Mouse (Mus musculus): ENCODE measurements around the gene Tspan11. TPM values are rescaled to one million over a fixed set of nuclear protein-coding genes. Genes with fewer than 3 reads are reported as not detected.

The Tspan11 gene
- total and polyA plus RNA-seq, 2 experiments from 2014 or later = 3.6 to 5.6 TPM

DNA sequence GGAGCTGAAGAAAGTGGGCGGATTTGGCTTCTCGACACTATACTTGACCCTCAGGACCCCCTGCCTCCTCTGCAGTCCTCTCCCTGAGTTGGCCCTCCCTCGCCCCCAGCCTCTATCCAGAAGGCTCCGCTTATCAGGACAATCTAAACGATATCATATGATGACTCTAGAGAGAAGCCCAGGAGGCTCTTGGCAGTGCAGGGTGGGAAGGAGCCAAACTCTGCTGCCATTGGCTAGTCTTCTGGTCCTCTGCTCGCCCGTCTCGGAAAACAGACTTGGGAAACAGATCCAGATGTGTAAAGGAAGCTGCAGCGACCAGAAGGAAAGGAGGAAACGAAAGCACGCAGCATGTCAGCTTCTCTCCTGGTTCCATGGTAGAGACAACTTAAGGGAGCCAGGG, 11.5 kb upstream of the Tspan11 start:
- no peak for ATAC-seq

DNA sequence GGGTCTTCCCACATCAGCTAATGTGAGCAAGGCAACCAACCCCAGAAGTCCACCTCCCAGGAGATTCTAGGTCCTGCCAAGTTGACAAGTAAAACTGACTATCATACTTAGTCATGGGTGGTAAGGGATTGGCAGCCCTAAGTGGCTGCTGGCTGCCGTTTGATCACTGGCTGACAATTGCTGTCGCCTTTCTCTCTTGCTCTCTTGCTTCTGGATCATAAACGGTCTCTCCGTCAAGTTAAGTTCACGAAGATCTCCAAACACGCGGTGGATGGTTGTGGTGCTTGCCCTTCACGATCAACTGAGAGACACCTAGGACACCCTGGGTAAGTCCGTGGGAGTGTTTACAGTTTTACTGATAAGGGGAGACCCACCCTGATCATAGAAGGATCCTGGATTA, 11.0 kb upstream of the Tspan11 start:
- no peak overlapping the region for H3K4me3 ChIP-seq (ENCODE audit: low read length)
- DNase-seq (ENCODE audit: low spot score) (no peak), ATAC-seq (0 out of 2 replicates have a peak, but pooled peaks have one; percentile 44)
- WGBS = 74% methylated on average over 9 of the region's 9 CpGs
- H3K36me3 ChIP-seq (ENCODE audit: insufficient read depth, low read length) = no peaks in the 10 kb centered on the region
- H3K9me3 ChIP-seq (ENCODE audit: low read length) = no peaks in the 10 kb centered on the region
- no peak overlapping the region for H3K27ac ChIP-seq
- H3K9ac ChIP-seq (replicated peaks; ENCODE audit: low read length) = no peak overlapping the region
- TF ChIP-seq CTCF (IDR thresholded peaks at IDR 0.05; ENCODE audit: low read depth) = no peak
- H3K4me1 ChIP-seq (ENCODE audit: insufficient read depth, low read length) = peaks cover 9% of the 10 kb centered on the region; the same call in 1 of the 2 replicates
- H3K4me2 ChIP-seq (ENCODE audit: low read depth, low read length) = no peak overlapping the region
- no peaks in the 10 kb centered on the region for H3K27me3 ChIP-seq (ENCODE audit: insufficient read depth, low read length)

More for the DNA sequence above, 11.5 kb upstream of the Tspan11 start:
- Histone ChIP-seq H3K4me2 (ENCODE audit: low read depth, low read length) (no peak overlapping the region), H3K4me1 (ENCODE audit: insufficient read depth, low read length) (peaks cover 9% of the 10 kb centered on the region; the same call in 1 of the 2 replicates), H3K4me3 (ENCODE audit: low read length) (no peak overlapping the region), H3K27ac (no peak overlapping the region), H3K9me3 (ENCODE audit: low read length) (0 out of 2 replicates have a peak, but pooled peaks cover 2% of the 10 kb centered on the region), H3K9ac (replicated peaks; ENCODE audit: low read length) (no peak overlapping the region), H3K36me3 (ENCODE audit: insufficient read depth, low read length) (no peaks in the 10 kb centered on the region), H3K27me3 (ENCODE audit: insufficient read depth, low read length) (no peaks in the 10 kb centered on the region)
- no peak for DNase-seq (ENCODE audit: low spot score)
- WGBS = 82% methylated on average over 11 of the region's 11 CpGs
- TF ChIP-seq CTCF (IDR thresholded peaks at IDR 0.05; ENCODE audit: low read depth) = no peak

DNA sequence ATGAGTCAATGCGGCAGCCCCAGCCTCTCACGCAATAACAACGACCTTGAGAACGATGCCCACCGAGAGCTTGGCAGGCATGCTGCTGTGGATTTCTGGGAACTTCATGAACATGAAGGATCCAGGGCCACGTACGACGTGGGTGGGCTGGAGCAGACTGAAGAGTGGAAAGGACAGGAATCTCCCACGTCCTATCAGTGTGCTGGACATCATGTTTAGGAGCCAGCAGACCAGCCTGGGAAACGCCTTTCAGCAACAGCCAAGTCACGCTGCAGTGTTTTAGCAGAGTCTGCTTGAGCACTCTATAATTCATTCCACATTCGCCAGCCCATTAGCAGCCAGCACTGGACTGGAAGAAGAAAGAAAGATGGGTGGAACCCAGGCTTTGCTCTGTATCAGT, 10.4 kb upstream of the Tspan11 start:
- no peak for TF ChIP-seq CTCF (IDR thresholded peaks at IDR 0.05; ENCODE audit: low read depth)
- 56% methylated on average over 12 of the region's 12 CpGs for WGBS
- ATAC-seq = peak; percentile 71

DNA sequence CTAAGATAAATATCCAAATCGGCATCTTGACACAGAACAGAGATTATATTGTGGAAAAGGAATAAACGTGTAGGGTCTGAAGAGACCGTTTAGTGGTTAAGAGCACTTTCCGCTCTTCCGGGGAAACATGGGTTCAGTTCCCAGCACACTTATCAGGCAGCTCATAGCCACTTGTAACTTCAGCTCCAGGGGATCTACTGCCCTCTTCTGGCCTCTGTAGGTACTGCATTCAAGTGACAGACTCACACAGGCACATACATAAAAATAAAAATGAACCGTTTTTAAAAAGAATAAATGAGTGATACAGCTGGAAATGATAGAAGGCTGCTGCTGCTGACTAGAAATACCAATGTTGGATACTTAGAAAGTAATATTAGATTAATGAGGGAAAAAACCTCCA, 7.9 kb upstream of the Tspan11 start:
- H3K27ac ChIP-seq = no peak overlapping the region
- H3K4me1 ChIP-seq (ENCODE audit: insufficient read depth, low read length) = peaks cover 9% of the 10 kb centered on the region; the same call in 1 of the 2 replicates
- 90% methylated on average over 6 of the region's 6 CpGs for WGBS
- no peak overlapping the region for H3K4me3 ChIP-seq (ENCODE audit: low read length)
- no peak overlapping the region for H3K4me2 ChIP-seq (ENCODE audit: low read depth, low read length)
- TF ChIP-seq CTCF (IDR thresholded peaks at IDR 0.05; ENCODE audit: low read depth) = peak; percentile 58
- ATAC-seq (no peak), DNase-seq (ENCODE audit: low spot score) (no peak)
- no peaks in the 10 kb centered on the region for H3K27me3 ChIP-seq (ENCODE audit: insufficient read depth, low read length)
- no peak overlapping the region for H3K9ac ChIP-seq (replicated peaks; ENCODE audit: low read length)
- H3K36me3 ChIP-seq (ENCODE audit: insufficient read depth, low read length) = no peaks in the 10 kb centered on the region
- no peaks in the 10 kb centered on the region for H3K9me3 ChIP-seq (ENCODE audit: low read length)

More for the DNA sequence above, 10.4 kb upstream of the Tspan11 start:
- H3K27me3 ChIP-seq (ENCODE audit: insufficient read depth, low read length) = no peaks in the 10 kb centered on the region
- H3K9ac ChIP-seq (replicated peaks; ENCODE audit: low read length) = no peak overlapping the region
- H3K27ac ChIP-seq = no peak overlapping the region
- H3K9me3 ChIP-seq (ENCODE audit: low read length) = no peaks in the 10 kb centered on the region
- no peak overlapping the region for H3K4me2 ChIP-seq (ENCODE audit: low read depth, low read length)
- peaks cover 9% of the 10 kb centered on the region; the same call in 1 of the 2 replicates for H3K4me1 ChIP-seq (ENCODE audit: insufficient read depth, low read length)
- peak; percentile 27 for DNase-seq (ENCODE audit: low spot score)
- H3K4me3 ChIP-seq (ENCODE audit: low read length) = no peak overlapping the region
- H3K36me3 ChIP-seq (ENCODE audit: insufficient read depth, low read length) = no peaks in the 10 kb centered on the region

DNA sequence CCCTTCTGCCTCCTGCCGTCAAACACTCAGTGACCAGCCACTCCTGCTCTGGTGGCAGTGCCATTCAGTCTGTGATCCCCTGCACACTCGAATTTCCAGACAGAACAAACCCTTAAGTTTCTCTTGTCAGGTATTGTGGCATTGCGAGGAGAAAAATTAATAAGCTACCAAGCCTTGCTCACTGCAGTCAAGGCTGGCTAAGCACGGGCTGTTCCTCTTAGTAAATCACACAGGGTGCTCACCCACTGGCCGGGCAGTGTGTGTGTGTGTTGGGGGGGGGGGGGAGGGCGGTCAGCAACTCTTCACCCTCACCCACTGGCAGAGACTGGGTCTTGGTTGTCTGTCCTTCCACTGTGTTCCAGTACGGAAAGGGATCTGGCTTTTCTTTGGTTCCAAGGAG, 473 bp upstream of the Tspan11 start:
- H3K4me3 ChIP-seq (ENCODE audit: low read length) = peak overlapping the region; percentile 42; the same call in 1 of the 2 replicates
- ATAC-seq (no peak), DNase-seq (ENCODE audit: low spot score) (no peak)
- 0 out of 2 replicates have a peak overlapping the region, but pooled peaks have one; percentile 69 for H3K27ac ChIP-seq
- H3K9me3 ChIP-seq (ENCODE audit: low read length) = no peaks in the 10 kb centered on the region
- H3K36me3 ChIP-seq (ENCODE audit: insufficient read depth, low read length) = no peaks in the 10 kb centered on the region
- WGBS = 6% methylated on average over 7 of the region's 7 CpGs
- peaks cover 17% of the 10 kb centered on the region; the same call in 1 of the 2 replicates for H3K4me1 ChIP-seq (ENCODE audit: insufficient read depth, low read length)
- no peaks in the 10 kb centered on the region for H3K27me3 ChIP-seq (ENCODE audit: insufficient read depth, low read length)
- TF ChIP-seq CTCF (IDR thresholded peaks at IDR 0.05; ENCODE audit: low read depth) = no peak
- 0 out of 2 replicates have a peak overlapping the region, but pooled peaks have one; percentile 10 for H3K9ac ChIP-seq (replicated peaks; ENCODE audit: low read length)
- H3K4me2 ChIP-seq (ENCODE audit: low read depth, low read length) = peak overlapping the region; percentile 84

DNA sequence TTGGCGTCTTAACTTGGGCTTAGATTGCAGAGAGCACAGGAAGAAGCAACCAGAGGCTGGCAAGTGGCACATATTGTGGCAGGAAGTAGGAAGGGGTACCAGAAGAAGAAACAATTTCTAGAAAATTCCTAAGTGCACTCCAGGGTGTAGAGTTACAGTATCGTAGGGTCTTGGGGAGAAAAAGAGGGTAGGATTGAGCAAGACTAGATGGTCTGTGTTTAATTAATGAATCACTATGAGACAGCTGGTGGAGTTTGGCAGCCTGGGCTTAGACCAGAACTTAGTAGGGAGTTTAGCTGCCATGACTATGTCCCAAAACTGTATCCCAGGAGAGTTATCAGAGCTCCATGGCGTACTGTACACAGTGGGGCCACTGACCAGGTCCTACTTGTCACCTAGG, 1.2 kb downstream of the Tspan11 start:
- 58% methylated on average over 3 of the region's 3 CpGs for WGBS
- no peak for ATAC-seq
- 0 out of 2 replicates have a peak overlapping the region, but pooled peaks have one; percentile 84 for H3K4me2 ChIP-seq (ENCODE audit: low read depth, low read length)
- H3K4me1 ChIP-seq (ENCODE audit: insufficient read depth, low read length) = peaks cover 17% of the 10 kb centered on the region; the same call in 1 of the 2 replicates
- H3K9ac ChIP-seq (replicated peaks; ENCODE audit: low read length) = no peak overlapping the region
- no peaks in the 10 kb centered on the region for H3K27me3 ChIP-seq (ENCODE audit: insufficient read depth, low read length)
- no peak for TF ChIP-seq CTCF (IDR thresholded peaks at IDR 0.05; ENCODE audit: low read depth)
- H3K27ac ChIP-seq = no peak overlapping the region
- no peak for DNase-seq (ENCODE audit: low spot score)
- no peaks in the 10 kb centered on the region for H3K36me3 ChIP-seq (ENCODE audit: insufficient read depth, low read length)
- no peak overlapping the region for H3K4me3 ChIP-seq (ENCODE audit: low read length)
- H3K9me3 ChIP-seq (ENCODE audit: low read length) = no peaks in the 10 kb centered on the region

DNA sequence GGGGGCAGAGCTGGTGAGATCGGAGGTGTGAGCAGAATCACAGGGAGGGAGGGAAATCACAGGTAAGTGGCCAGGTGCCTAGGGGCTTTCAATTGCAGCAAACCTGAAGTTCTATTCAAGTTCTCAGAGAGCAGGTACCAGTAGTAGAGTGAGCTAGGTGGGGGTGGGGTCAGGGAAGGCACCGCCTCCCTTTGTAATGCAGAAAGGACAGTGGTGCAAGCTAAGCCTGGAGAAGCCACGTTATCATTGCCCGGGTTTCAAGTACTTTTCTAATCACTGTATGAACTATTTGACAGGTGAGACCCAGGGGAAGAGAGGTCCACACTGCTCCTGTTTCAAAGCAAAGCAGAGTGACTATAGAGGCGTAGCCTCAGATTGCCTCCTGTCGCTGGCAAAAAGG, 6.2 kb downstream of the Tspan11 start:
- no peak for TF ChIP-seq CTCF (IDR thresholded peaks at IDR 0.05; ENCODE audit: low read depth)
- WGBS = 48% methylated on average over 6 of the region's 6 CpGs
- H3K4me2 ChIP-seq (ENCODE audit: low read depth, low read length) = no peak overlapping the region
- no peak overlapping the region for H3K4me3 ChIP-seq (ENCODE audit: low read length)
- ATAC-seq (no peak), DNase-seq (ENCODE audit: low spot score) (no peak)
- no peaks in the 10 kb centered on the region for H3K27me3 ChIP-seq (ENCODE audit: insufficient read depth, low read length)
- H3K9ac ChIP-seq (replicated peaks; ENCODE audit: low read length) = no peak overlapping the region
- H3K27ac ChIP-seq = no peak overlapping the region
- no peaks in the 10 kb centered on the region for H3K36me3 ChIP-seq (ENCODE audit: insufficient read depth, low read length)
- no peaks in the 10 kb centered on the region for H3K4me1 ChIP-seq (ENCODE audit: insufficient read depth, low read length)
- no peaks in the 10 kb centered on the region for H3K9me3 ChIP-seq (ENCODE audit: low read length)
